Mouse (Mus musculus) embryo, embryonic 11.5 days (tissue): ENCODE measurements around the gene Gngt1.

Experiments
- DNase-seq: peaks from one replicate; pipeline ENCODE4 v3.0.0-alpha.2; 2012; ENCODE audit warnings: low read depth, low spot score

Gene Gngt1

DNA sequence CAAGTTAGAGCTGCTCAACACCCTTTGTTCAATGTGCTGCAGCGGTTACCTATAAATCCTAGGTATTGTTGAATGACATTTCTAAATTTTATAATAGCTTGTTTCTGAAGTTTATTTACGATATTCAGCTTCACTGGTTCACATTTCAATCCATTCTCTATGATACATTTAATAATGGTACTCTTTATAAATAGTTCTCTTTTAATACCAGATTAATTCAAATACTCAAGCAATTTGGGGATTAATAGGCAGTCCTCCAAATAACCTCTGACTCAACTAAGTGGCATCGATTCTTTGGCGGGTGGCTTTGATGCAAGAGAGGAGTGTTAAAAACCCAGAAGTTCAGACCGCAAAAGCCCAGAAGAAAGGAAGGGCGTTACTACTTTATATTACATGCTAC is at the start of gene Gngt1:
TSS of gene Gngt1 (plus strand) at position 301 of the 400 bp plus-strand sequence.
- DNase-seq: no peak

DNA sequence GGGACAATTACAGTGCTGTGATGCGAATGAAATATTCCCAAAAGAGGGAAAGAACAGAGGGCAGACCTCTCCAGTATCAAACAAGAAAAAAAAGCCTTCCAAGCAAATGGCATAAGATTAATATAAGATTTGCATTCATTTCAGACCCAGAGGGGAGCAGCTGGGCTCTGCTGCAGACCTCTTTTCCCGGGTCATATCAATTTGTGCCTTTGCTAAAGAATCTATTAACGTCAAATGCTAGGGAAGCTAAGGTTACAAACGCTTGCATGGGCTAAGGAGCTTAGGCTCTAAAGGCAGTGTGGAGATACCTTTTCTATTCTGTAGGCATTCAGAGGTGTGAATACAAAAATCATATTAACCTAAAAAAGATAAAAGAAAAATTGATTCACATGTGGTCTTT is 38.6 kb upstream of the Gngt1 start:
- no peak for DNase-seq

- DNase-seq: no peak
Observed at GRCm38 (mm10) chr6:3967676-3968626, 25.6 kb upstream of the Gngt1 start.

DNA sequence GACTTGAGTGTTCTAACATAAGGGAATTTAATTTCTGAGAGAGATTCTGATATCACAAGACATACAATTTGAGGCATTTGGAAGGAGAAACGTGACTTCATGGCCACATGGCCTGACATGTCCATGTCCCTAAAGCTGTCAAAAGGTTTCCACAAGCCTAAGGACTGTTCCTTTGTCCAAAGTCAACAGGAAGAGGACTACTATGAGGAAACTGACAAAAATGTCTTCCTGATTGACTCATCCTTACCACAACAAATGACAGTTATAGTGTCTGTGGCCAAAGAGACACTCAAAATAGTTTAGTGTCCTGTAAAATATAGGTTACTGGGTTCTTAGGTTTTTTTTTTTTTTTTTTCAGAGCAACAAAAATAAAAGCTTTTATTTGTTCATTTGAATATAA is 19.9 kb upstream of the Gngt1 start:
- DNase-seq: no peak

- DNase-seq: no peak
Observed at GRCm38 (mm10) chr6:3982661-3983284, 10.8 kb upstream of the Gngt1 start.

- DNase-seq: no peak
Observed at GRCm38 (mm10) chr6:3988750-3989149, 4.8 kb upstream of the Gngt1 start, which contains the start of gene Tfpi2. TSS of gene Tfpi2 (minus strand) at chr6:3988919.

DNA sequence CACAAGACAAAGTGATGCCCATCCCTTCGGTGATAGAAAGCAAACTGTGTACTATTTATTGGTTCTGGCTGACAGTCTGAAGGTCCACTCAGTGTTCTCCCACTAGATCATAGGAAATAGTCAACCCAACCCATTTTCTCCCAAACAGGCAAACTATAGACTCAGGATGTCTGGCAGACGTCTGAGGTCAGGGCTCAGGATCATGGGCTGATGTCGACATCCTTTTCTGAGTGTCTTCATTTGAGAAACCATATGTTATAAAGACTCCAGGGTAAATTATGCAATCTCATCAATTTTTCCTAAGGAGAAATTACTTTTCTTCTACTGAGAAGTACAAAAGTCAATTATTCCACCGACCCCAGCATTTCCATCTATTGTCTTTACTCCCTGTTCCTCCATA is 4.5 kb downstream of the Gngt1 start:
- DNase-seq: no peak

GRCm38 (mm10) chr6:3999296-3999695 is 5.7 kb downstream of the Gngt1 start:
- DNase-seq: no peak

- no peak for DNase-seq
Observed at GRCm38 (mm10) chr6:4000716-4001115, 7.1 kb downstream of the Gngt1 start.

- DNase-seq: no peak
Observed at GRCm38 (mm10) chr6:4003445-4003844, 9.9 kb downstream of the Gngt1 start.

DNA sequence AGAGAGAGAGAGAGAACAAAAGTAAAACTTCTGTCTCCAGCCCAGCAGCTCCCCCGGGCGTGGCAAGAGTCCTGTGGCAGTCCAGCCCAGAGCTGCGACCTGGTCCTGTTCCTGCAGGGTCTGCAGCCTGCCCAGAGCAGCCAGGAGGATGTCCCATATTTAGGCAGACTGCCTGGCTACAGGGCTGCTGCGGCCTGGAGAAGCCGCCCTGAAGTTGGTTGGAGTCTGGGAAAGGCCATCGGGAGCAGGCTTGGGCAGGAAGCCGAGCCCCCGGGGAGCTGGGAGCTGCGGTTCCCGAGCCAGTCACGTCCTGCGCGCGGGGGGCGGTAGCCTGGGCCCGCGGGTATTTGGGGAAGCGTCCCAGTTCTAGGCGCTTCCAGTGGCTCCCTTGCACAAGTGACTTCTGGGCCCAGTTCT is 10.3 kb downstream of the Gngt1 start, which contains the start of gene Gng11:
TSS of gene Gng11 (plus strand) at position 15 of the 417 bp plus-strand sequence.
- DNase-seq: no peak

DNA sequence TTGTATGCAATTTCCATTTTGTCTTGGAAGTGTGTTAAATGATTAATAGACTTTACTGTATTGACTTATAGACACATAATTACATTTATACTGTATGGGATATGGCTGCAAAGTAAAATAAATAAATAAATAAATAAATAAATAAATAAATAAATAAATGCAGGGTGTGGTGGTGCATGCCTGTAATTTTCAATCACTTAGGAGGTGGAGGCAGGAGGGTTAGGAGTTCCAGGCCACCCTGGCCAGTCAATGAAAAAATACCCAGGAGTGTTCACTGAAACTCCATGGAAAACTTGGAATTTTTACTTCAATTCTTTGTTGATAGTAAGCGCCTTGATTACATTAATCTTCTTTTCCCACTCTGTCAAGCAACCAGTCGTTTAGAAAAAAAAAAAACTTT is 11.2 kb downstream of the Gngt1 start:
- no peak for DNase-seq

DNA sequence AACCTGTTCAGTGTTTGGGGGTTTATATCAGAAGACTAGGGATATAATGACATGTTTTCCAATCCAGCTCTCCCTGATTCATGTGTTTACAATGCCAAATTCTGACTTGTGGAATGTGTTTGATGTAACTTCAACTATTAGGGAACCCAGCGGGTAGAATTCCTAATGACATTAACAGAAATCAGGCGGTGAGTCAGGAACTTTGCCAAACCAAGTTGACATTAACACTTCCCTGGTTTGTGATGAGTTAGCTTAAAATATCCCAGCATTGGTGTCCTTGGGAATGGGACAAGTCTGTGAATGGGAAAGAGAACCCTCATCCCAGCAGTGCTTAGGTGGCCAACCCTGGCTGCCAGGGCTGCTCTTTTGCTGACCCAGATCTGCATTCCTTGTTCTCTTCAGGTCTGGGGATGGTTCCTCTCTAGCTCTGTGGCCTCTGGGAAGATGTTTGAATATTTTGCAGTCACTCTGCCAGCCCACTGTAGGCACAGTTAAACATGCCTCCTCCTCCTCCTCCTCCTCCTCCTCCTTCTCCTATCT is 15.0 kb downstream of the Gngt1 start:
- DNase-seq: no peak

DNA sequence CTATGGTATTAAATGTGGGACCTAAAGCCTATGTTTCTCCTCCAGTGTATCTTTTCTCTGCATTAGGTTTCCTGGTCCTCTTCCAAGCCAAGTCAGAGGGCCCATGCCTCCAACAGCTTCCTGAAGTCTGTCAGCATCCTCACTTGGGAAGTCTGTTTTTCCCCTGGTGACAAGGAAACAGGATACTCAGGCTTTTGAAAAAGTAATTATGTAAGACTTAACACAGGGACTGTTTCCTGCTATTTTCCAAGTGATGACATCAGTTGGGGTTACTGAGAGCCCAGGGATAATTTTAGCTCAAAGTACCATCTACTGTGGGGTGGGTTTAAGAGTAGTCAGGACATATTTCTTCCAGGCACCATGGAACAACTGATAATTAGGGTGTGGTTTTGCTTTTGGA is 16.0 kb downstream of the Gngt1 start:
- DNase-seq: no peak

DNA sequence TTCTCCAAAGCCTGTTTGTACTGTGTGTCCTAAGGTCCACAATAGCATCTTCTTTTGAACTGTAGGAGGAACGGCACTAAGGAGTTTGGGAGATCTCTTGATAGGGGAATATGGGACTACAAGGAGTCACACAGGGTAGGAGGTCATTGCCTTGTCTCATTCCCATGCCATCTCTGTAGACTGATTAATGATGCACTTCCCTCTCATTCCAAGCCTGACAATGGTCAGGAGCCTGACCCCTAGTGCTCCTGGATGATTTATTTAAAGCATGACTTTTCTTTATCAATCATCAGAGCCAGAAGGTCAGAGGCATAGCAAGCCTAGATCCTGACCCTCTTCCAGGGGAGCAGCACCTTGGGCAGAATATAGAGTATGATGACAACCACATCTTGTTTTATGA is 29.1 kb downstream of the Gngt1 start:
- no peak for DNase-seq

DNA sequence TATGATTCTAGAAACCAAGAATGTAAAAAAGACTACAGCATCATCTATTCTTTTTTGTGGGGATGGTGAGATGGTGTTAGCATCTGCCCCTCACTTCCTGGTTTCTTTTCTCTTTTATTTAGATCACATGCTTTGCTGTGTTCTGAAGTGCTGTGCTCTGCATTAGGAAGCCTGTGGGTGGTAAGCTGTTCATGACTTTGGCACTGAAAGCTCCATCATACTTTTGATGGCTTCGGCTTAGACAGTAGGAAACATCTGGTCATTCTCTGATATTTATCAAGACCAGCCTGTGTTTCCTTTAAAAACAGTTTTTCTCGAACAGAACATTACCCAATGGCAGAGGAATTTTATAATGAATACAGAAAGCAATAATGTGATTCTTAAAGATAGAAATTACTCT is 32.8 kb downstream of the Gngt1 start:
- no peak for DNase-seq

GRCm38 (mm10) chr6:4030956-4031355 is 37.4 kb downstream of the Gngt1 start:
- DNase-seq: no peak

GRCm38 (mm10) chr6:4041821-4042220 is 48.2 kb downstream of the Gngt1 start:
- no peak for DNase-seq
